Mouse (Mus musculus) gastrocnemius, adult 2 months (tissue): ENCODE results near the gene Gm8094. TPM values are rescaled to one million over a fixed set of nuclear protein-coding genes. Genes with fewer than 3 reads are reported as not detected.
"Not testable (repeated sequence)": the region's sequence is repeated elsewhere in the genome, so short reads cannot be mapped to it uniquely, and the experiment has no call there.

ENCODE experiments used
- DNase-seq: peaks from one replicate; pipeline ENCODE4 v3.0.0; 2022
- H3K27ac ChIP-seq: fragments of 200-600 bp; 2 replicates; pipeline ENCODE4 v1.8.1; 2022; ENCODE audit warnings: mild to moderate bottlenecking
- H3K4me3 ChIP-seq: fragments of 200-600 bp; 2 replicates; pipeline ENCODE4 v1.8.1; 2022; ENCODE audit warnings: mild to moderate bottlenecking, moderate library complexity
- intact Hi-C: fragments of 180-260 bp; cut with DNase I; formaldehyde crosslinking; loops from one replicate; pipeline ENCODE4 v1.15.1; 2025
- long read RNA-seq, 2 experiments: library from polyadenylated mRNA; stranded (forward); transcript quantifications; one replicate each; pipeline ENCODE4 v2.0.0; 2021
- total RNA-seq, 2 experiments: library from RNA; stranded (reverse); gene quantifications; 2 replicates each; pipeline ENCODE4 v1.2.3; 2021

Gm8094 gene
- not detected for total RNA-seq
- long read RNA-seq, experiment 1: 0 reads
- long read RNA-seq, experiment 2: 0 reads

DNA sequence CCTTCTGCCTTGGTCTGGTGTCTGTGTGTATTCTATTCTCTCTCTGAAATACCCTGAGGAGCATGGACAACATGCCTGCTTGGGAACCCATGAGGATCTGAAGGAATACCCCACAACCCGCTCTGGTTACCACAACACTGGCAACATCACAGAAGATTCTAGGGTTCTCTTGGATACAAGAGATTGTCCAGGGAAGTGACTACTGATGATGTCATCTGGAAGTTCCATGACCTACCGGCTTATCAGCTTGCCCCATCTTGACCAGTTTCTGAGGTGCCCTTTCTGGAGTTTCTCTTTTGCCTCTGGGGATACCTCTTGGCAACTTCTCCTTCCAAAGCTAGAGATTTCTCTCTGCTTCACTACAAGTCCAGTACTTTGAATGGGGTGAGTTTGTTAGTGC lies at the start of gene Gm8094:
Gene Gm8094 (minus strand): TSS at position 101 of the 400 bp plus-strand sequence.
- H3K4me3 ChIP-seq, H3K27ac ChIP-seq, intact Hi-C loops, DNase-seq: not testable (repeated sequence)

DNA sequence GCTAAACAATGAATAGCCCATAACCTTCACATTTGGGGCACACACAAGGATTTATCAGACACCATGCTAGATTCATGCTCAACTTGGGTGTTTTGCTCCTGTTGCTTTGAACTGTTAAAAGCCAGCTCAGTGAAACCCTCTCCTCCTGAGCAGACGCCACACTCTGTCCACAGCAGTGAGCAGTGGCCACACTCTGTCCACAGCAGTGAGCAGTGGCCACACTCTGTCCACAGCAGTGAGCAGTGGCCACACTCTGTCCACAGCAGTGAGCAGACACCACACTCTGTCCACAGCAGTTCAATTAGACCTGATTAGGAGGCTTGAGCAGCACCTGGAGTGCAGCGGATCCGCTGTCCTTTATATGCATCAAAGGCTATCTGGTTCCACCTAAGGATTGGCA lies 43.2 kb upstream of the Gm8094 start:
- intact Hi-C loops, DNase-seq, H3K4me3 ChIP-seq, H3K27ac ChIP-seq: not testable (repeated sequence)

DNA sequence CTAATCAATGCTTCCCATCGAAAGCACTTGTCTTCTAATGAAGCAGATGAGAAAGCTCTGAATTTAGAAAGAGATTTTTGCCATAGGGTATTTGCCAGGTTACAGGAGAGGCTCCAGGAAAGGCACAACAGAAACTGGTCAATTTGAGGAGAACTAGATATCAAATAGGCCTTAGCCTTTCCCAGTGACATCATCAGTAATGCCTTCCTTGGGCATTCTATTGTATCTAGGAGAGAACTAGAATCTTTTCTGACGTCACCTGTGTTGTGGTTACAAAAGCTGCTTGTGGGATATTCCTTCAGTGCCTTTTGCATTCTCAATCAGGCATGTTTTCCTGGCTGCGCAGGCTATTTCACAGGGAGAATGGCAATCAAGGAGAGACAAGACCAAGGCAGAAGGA lies 23.9 kb upstream of the Gm8094 start, which contains the start of gene Gm8104:
Gene Gm8104 (plus strand): TSS at position 301 of the 400 bp plus-strand sequence.
- DNase-seq, H3K27ac ChIP-seq, H3K4me3 ChIP-seq, intact Hi-C loops: not testable (repeated sequence)

DNA sequence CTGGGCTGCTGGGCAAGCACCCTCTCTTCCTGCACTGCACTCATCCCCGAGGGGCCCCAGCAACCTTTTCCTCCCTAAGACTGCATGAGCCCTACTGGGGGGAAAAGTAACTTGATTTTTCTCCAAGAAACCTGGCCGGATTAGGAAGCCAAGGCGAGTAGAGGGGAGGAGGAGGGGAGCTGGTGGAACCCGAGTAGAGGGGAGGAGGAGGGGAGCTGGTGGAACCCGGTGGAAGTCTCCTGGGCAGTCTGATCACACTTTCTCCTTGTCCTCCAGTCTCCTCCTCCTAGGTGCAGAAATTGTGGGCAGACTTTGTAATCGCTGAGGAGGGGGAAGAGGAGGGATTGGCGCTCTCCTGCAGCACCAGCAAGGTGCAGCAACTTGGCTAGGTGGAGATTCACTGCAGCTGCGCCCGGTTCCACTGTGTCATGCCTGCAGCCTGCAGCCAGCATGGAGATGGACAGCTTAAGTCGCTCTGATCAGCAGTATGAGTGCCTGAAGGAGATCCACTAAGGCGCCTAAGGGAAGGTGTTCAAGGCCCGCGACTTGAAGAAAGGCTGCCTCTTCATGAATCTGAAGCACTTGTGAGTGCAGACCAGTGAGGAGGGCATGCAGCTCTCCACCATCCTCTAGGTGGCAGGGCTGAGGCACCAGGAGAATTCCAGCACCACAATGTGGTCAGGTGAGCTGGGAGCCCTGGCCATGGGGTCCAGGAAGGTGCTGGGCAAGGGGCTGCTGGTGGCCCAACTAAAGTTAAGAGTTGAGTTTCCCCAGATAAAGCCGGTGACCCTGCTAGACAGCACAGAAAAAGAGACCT lies 12.9 kb upstream of the Gm8094 start:
- intact Hi-C loops, DNase-seq, H3K4me3 ChIP-seq, H3K27ac ChIP-seq: not testable (repeated sequence)

DNA sequence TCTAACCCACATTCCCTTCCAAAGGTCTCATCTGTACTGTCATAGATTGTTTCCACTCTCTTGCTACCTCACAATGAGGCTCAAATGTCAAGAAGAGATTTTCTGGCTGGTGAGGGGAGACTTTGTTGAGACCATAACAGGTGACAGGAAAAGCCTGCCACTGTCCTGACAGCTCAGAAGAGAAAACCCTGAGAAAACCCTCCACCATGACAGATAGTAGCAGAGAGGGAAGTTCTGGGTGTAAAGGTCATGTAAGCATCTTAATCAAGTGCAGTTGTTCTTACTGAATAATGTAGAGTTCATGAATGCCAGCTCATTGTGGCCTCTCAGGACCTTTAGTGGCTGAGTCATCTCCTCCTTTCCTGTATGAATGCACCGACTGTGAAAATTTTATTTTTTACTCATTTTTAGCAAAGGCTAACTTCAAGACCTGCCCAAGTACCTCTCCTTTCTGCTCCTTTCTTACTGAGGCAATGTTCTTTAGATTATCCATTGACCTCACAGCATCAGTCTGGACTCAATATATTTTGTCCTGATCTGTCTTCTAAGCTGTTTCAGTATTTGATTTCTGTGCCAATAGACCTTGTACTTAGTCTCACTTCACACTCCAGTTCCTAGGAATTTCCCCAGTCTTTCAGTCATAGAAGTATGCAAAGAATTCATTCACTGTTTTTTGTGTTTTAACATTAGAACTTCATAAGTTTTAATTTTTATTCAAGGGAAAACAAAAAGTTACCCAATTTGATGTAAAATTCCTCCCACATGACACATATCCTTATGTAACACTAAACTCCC lies 8.7 kb upstream of the Gm8094 start:
- H3K27ac ChIP-seq, intact Hi-C loops, DNase-seq, H3K4me3 ChIP-seq: not testable (repeated sequence)

DNA sequence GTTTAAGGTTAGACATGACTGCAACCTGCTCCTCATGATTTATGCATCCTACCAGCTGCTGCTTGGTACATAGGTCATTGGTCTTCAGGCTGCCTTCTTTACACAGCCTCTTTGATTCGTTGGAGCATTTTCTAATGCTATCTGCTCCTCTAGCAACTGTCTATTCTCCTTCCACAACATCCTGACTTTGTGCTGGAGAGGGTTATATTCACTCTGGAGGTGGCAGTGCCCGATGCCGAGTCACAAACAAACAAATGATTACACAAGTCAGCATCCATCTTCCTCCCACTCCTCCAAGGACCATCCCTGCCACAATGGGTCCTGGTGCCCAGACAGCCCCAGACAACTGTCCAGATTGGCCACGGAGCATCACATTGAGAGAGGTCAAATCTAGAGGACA lies 16.3 kb downstream of the Gm8094 start:
- H3K4me3 ChIP-seq, H3K27ac ChIP-seq, DNase-seq, intact Hi-C loops: not testable (repeated sequence)

DNA sequence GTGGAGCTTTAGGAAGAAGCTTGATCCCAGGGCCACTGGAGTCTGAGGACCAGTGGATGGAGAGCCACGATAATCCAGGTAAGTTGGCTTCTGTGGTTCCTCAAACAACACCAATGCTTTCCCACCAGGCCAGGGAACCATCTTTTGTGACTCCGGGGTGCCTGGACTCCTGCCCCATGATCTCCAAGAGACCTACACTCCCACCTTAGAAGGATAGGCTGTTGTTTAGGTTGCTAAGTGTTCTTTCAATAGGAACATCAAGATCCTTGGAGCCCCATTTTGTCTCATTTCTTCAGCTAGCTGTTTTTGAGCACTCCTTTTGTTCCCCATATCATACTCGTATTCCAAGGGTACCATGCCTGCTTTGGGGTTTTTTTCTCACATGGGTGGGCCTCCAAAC lies 18.4 kb downstream of the Gm8094 start:
- intact Hi-C loops, H3K27ac ChIP-seq, DNase-seq, H3K4me3 ChIP-seq: not testable (repeated sequence)

Other genes with a start within 250 kb of the Gm8094 start
- gene Gm21977, start 223.2 kb downstream of the Gm8094 start, total RNA-seq: not detected
- not detected for gene Gm8082, start 83.0 kb downstream of the Gm8094 start, total RNA-seq
- not detected for gene Gm10376, start 61.0 kb downstream of the Gm8094 start, total RNA-seq
- gene Gm8104, start 24.0 kb upstream of the Gm8094 start, total RNA-seq: not detected
- gene Gm7233, start 103.2 kb upstream of the Gm8094 start, total RNA-seq: not detected
- gene Gm8122, start 158.7 kb upstream of the Gm8094 start, total RNA-seq: not detected
- gene Gm8126, start 182.0 kb upstream of the Gm8094 start, total RNA-seq: not detected
- gene Gm9732, start 198.4 kb upstream of the Gm8094 start, total RNA-seq: not detected
- gene Gm8127, start 217.2 kb upstream of the Gm8094 start, total RNA-seq: not detected